Mouse (Mus musculus) kidney, adult 2 months (tissue): ENCODE results near the gene Prss33.

Experiments
- CTCF ChIP-seq: fragments of 200-500 bp; conservative IDR thresholded peaks from 2 replicates; pipeline ENCODE4 v1.5.1; 2011; ENCODE audit warnings: low read depth, mild to moderate bottlenecking, control low read depth, low read length, moderate library complexity, mixed read lengths; ENCODE audit not compliant: insufficient read depth, insufficient read length
- POLR2A ChIP-seq: fragments of 200-500 bp; IDR thresholded peaks from one replicate; pipeline ENCODE4 v1.6.1; 2011; ENCODE audit warnings: low read depth, low read length, control low read depth

GRCm38 (mm10) chr17:23873884-23874856 is 38.3 kb upstream of the Prss33 start:
- TF ChIP-seq POLR2A: no peak
- peak; percentile 84 for TF ChIP-seq CTCF
